Mouse (Mus musculus): ENCODE measurements at regions not wholly inside any gene's neighbourhood (a gene's known extent, or its start where the extent isn't known, plus 50 kb on each side); places are given as distances from the start of the nearest gene placed in this dataset.

DNA sequence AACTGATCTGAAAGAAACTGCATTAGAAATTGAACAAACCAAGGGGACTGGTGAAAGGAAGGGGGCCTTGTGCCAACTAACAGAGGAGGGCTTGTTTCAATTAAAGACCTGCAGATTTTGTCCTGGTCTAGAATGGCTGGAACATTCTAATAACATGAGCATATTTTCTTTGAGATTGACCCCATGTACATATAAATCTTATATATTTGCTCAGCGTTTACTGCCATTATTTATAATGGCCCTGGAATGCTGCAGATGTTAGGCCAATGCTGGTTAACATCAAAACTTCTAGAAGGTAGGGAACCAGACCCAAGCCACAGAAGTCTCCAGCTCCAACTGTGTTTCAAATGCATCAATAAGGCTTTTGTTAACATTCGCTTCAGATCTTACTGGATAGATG is 326.4 kb downstream of the Tns1 start:
- DNase-seq: no peak

DNA sequence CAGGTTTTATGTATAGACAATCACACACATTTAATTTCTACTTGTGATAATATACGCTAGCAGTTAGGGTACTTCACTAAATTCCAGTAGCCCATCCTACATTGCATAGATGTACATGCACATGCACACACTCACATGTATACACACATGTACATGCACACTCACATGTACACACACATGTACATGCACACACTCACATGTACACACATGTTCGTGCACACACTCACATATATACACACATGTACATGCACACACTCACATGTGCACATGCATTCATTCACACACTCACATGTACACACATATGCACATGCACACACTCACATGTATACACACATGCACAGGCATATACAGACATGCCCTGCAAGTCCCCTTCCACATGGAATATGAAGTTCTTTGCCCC is 326.8 kb downstream of the Tns1 start:
- DNase-seq: no peak

DNA sequence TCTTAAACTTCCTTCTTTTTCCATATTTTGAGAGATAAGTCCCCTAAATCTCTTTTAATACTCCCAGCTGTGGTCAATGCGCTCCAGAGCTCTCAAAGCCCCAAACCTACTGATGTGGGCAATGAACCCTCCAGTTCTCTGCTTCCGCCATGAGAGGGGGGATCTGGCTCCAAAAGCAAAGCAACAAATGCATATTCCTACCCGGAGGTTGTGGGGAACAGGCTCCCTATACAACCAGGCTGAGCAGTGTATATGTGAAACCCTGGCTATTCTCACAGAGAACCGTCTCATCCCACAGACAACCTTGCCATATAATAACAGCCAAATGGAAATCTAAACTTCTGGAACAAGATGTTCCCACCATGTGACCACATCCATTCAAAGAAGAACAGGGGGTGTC is 330.4 kb downstream of the Tns1 start:
- DNase-seq: no peak

DNA sequence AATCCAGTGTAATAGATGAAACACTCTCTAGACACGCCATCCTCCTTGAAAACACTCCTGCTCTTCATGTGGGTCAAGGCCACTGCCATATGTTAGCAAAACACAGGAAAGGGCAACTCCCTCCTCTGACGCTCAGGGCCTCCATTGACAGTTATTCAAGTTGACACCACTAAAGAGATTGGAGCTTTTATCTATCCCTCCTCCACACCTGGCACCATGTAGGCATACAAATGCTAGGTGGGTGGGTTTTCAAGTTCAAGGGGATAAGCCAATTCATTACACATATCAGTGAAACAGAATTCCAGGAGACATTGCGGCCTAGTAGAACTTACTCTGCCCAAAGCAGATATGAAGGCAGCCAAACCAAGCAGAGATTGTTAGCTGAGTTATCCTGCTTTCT is 331.0 kb downstream of the Tns1 start:
- DNase-seq: no peak

DNA sequence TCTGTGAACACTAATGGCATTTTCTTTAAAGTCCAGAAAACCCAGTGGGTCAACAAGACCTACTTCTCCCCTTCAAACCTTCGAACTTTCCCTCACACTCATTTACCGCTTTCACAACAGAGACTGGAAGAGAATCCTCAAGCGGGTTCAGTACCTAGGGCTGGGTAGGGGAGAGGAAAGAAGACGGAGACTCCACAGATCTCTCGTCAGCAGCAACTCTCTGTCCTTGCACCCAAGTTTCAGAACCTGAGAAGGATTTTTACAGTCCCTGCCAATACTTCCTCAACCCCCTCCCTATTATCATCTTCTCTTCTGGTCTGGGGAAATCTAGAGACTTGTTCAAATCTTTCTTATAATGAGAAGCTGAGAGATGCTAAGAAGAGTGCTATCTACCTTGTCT is 331.9 kb downstream of the Tns1 start:
- no peak for DNase-seq

DNA sequence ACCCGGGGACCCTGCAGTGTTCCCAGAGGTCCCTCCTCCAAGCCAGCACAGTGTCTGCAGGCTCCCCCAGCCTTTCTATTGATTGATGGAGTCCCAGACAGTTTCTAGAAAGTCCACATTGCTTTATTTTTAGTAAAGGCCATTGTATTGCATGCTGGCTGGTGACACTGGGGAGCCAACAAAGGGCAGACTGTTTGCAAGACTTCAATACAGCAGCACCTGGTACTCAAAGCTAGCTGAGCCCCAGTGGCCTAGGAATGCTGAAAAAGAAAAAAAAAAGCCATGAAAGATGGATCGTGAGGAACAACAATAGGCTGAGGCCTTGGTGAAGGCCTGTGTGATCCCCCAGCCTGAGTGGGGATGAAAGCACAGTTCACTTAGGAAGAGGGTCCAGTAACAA is 336.6 kb downstream of the Tns1 start:
- DNase-seq: no peak

DNA sequence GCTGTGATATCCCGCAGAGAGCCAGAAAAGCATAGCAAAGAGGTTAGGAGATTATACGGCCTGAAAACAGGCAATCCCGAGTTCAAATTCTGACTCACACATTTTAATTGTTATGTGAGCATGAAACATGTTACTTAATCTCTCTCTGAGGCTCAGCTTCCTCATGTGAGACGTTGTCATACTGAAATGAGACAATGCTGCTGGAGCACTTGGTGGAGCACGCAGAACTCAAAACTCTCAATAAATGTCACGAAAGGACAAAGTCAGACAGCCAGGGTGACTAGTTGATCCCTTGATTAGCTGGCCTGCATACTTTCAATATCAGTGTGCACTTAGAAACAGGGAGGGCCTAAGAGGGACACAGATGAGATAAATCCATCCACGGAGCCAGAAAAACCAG is 337.0 kb downstream of the Tns1 start:
- no peak for DNase-seq

DNA sequence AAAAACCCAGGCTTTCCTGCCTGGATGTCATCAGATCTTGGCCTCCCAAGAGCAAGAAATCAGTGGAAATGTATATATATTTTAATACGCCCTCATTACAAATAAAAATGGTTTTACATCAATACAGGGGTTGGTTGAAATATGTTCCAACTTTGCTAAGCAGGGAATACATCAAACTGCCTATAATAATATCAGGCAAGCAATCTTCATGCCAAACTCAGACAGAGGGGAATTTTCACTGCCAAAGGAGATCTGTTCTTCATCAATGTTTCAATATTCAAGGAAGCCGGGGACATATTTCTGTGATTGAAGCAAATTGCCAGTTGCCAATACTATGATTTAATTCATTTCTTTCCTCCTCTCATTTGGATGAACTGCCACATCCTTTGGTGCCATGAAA is 340.9 kb downstream of the Tns1 start:
- DNase-seq: no peak

DNA sequence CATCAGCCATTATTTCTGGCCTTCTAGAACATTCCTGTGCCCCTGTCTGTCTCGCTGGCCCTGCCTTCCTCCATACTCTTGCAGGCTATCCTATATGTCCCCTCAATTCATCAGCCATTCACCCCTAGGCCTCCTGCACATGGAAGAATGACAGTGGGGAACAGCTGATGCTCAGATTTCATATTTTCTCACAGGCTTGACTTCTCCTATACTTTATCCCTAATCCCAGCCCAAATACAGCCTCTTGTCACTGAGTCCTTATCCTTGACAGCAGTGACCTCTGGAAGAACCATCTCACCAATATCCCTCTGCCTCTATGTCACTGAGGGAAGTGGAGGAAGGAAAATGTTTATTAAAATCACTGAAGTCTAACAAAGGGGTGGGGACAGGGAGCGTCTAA is 341.4 kb downstream of the Tns1 start:
- no peak for DNase-seq

DNA sequence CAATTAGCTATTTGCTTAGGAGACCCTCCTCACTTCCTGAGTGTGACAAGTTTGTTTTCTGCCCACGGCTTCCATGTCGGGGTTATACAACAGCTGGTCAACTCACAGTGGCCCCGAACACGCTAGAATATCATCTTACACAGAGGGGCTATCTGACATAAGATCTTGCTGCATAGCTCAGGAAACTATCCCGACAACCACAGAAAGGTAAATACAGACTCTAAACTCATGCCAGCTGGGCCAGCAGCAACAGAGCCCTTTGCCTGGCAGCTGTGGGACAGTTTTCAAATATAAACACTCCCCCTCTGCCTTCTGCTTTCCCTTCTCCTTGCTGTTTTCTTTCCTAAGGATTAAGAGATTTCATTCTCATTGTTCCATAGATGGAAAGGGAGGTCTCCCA is 352.5 kb downstream of the Tns1 start:
- DNase-seq: no peak

DNA sequence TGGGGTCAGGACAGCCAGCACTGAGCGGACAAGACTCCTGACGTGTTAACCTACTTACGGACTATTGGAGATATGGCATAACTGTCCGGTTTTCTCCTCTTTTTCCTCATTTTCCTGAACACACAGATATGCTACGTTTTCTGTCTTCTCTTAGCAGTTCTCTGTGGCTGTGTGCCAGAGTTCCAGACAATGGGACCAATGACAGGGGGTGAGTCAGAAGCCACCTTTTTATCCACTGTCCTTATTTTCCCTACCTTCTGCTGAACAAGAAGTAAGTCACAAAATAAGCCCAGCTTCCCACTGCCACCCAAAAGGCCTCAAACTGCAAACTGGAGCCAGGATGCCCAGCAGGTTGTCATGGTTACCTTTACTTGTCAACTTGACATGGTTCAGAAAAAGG is 353.6 kb downstream of the Tns1 start:
- no peak for DNase-seq

DNA sequence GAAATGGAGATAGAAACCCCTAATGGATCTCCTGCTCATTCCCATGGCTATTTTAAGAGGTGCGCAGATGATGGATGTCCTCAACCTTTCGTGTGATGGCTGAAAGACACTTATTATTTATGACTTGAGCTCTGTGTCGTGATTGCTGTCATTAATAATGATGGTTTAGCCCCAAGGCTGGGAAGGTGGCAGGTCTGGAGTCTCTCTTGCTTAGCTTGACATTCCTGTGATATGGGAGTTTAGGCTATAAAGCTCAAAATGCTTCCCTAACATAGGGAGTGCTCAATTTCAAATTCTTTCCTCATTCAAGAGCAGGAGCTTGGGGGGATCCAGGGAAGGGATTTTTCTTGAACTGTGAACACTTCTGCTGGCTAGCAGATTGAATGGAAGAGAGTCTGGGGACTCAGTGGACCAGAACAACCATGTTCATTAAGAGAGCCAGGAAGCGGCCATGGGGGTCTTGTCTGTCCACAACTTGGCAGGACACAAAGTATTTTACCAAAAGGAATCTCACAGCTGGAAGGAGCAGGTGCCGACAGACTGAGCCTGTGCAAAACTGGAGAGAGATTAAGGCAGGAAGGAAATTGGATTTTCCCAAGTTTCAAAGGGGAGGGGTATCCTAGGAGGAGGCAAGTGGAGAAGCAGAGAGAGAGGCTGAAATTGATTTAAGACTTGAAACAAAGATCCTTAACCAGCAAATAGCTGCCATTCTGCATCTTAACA is 359.5 kb downstream of the Tns1 start:
- no peak for DNase-seq

DNA sequence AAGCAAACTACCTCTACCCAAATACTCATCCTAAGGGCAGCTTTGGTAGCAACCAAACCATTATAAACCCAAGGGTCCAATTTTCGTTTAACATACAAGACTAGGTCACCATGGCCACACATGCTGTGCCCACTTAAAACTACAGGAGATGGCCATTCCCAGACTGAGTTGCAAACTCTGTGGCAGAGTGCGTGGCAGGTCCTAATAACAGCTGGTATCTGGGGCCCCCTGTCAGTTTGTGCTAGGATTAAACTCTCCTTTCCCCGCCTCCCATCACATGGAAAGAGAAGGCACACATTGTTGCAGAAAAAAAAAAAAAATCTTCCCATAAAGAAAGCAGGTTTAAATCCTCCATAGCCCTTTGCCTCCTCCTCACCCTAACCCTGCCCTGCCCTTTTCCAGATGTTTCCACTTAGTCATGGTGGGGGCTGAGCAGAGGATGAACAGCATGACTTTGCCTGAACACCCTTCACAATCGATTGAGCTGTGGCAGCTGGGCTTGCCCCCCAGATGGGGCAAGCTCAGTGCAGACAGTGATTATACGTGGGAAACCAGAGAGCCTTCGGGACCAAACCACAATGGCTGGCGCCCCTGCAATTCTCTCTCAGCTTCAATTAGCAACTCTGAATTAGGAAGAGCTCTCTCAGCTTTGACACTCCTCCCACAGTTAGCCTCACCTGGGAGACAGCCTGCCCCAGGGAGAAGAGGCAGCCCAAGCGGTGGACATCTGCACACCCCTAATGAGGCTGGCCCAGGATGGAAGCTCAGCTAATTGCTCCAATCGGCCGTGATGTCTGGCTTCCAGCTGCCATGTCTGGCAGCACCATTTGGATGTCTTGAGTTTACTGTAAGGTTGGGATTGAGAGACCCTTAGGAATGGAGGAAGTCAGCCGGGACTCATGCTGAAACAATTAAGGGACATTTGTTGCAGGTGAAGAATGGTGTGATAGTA is 365.9 kb downstream of the Tns1 start:
- DNase-seq: no peak

DNA sequence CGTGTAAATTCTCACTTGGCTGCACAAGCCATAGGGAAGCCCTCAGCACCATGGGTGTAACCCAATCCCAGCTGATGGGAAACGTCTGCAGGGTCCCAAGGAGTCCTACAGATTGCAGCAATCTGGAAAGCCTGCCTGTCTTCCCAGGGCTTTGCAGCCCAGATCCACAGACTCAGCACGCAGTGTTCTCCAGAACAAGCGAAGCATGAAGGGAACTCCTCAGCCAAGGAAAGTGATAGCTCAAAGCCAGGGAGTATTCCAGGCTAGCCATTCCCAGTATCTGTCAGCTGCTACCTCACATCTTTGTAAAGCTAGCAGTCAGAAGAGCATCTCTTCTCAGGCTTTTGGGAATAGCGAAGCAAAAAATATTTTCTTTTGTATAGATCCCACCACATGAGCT is 368.5 kb downstream of the Tns1 start:
- DNase-seq: peak; percentile 12

DNA sequence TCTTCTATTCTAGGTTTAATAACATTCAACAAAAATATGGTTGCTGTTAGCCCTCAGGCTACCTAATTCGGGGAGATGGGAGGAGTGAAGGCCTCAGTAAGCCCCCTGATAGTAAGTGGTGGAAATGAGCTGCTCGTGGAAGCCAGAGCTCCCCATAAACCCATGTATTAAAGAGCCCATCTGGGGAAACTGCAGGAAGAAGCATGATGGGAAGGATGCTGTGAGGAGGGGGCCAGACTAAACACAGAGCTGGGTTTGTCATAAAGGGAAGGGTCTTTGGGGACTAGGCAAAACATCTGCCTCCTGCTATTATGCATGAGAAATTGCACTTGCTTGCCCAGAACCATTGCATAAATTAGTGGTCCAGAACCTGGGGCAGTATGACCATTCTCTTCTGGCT is 369.3 kb downstream of the Tns1 start:
- no peak for DNase-seq

DNA sequence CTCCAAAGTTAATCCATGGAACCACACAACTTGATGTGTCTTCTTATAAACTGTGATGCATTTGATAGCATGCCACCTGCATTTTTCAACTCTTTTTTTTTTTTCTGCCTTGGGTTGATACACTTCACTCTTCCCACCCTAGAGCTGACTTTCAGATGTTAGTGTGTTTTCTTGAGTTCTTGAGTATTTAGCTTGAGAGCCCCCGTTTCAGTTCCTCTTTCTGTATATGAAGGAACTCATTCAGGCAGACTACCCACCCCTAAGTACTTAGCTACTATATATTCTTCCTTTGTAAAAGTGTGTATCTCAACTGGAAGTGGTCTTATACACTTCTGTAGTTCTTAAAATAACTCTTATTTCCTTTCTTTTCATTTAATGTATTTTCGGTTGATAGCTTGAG is 371.1 kb downstream of the Tns1 start:
- DNase-seq: no peak

DNA sequence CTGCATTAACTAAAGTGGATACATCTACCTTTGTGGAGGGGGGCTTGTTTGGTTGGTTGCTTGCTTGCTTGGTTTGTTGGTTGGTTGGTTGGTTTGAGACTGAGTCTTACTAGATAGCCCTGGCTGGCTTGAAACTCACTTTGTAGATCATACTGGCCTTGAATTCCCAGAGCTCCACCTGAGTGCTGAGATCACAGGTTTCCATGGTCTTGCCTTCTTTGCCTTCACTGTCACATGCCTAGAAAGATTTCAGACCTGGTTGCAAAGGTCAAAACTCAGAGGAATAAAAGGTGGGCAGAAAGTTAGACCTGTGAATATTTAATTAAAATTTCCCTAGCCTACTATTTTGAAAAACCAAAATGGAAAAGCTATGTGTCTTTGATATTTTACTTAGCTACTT is 375.5 kb downstream of the Tns1 start:
- DNase-seq: peak; percentile 64

DNA sequence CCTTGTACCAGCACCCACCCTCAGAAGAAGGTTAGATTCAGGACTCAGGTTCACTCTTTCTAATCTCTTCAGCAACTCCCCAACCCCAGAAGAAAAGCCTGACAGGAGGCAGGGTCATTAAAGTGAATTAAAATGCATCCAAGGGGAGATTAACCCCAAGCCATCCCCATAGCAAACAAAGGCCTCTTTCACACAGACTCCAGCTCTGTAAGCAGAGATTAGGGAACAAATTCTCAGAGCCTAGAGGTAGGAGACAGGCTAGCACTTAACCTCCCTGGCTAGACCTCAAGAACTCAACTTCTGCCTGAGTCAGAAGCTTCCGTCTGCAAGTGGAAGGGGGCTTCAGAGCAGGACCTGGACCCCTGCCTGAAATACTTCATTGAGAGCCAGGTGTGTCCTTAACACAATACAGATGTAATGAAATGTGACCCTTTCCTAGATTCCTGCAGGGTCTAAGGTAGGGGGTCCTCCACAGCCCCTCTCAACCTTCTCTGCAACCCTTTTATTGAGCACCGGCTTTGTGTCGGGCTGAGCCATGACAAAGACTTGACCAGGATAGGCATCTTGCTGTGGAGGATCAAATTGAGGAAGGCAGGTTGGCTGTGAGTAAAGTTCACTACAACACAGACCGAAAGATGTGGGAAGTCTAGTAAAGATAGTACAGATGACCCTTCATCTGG is 379.6 kb downstream of the Tns1 start:
- no peak for DNase-seq

DNA sequence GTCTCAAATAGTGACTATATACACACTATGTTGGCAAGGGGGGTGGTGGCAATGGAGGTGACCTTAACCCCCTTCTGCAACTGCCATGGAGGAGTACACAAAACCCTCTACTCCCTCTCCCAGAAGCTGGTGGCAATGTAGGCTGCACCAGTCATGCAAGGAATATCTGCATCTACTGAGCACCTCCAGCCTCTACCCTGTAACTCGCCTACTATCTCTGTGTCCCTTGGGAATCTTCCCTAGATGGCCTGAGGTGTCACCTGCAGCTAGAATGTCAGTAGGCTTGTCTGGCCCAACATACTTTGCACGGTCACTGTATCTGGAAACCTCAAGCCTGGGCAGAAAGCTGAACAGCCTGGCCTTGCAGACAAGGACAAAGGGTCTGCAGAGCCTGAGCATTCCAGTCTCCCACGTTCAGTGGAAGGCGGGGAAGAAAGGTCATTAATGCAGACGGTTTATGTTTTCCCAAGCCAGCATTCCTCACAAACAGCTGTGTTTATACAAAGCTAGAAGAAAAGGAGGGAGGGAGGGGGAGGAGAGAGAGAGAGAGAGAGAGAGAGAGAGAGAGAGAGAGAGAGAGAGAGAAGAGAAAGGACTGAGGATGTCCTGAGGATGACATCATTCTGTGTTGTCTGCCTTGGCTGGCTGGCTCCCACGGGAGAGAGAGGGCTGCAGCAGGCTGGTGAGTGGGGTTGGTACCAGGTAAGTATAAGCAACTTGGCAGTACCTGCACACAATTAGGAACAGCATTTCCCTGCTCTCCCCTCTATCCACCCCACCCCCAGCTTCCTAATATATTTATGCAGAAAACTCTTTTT is 380.3 kb downstream of the Tns1 start:
- DNase-seq: no peak

DNA sequence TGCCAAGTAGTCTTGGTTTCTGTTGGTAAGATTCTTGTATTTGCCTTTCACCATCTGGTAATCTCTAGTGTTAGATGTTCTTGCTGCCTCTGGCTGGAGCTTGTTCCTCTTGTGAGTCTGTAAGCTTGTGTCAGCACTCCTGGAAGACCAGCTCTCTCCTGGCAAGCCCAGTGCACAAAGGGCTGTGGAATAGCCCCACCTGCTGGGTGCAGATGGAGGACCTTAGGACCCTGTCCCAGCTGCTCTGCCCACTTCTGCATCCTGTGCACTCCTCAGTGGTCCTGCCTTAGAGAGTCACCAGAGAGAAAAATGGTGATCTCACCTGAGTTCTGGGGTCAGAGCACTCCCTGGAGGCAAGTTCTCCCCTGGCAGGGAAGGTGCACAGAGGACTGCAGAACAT is 387.2 kb downstream of the Tns1 start:
- DNase-seq: peak; percentile 77

DNA sequence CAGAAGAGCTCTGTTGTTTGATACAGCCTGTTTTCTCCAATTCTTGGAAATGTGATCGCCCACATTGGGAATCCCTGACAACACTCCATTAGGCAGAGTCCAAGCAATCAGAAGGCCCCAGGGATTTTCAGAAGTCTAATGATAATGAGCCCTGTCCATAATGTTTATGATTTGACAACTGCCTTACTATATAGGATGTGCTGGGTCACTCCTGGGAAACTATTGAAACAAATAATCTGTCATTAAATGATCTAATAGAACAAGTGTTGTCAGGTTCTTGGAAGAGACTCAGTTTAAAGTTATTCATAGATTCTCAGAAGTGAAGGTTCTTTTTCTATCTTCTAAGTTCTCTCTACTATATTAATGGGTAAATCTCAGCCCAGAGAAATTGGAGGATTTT is 395.9 kb downstream of the Tns1 start:
- DNase-seq: no peak

DNA sequence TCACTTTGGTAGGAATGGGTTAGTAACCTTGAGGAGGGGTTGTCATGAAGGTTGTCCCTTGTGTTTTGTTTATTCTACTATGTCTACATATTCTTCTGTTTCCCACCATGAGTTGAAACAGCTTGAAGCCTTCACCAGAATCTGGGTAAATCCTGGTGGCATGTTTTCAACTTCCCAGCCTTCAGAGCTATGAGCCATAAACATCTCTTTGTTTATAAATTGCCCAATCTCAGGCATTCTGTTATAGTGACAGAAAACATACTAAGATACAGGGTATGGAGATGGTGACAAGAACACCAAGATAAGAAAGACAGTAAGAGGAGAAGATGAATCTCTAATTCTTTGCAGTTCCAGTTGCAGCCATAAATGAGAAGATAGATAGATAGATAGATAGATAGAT is 396.5 kb downstream of the Tns1 start:
- no peak for DNase-seq

DNA sequence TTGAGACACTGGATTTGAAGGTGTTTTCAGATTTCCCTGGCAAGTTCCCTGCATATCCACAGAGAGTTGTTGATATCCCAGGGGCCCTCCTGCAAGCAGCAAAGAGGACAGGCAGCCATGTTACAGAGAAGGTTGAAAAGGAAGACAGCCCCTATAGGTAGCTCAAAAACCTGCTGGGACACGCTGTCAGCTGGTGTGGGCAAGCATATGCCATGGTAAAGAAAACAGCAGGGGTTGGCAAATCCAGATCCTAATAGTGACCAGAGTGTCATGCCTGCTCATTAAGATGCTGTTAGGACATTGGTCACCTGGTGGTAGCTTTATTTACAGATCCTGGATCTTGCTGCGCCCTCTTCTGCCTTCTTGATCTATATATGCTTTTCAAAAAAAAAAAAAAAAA is 397.6 kb downstream of the Tns1 start:
- no peak for DNase-seq

Measured in kidney, adult 9 months (tissue).